Comparison of ENCODE assay signal across 49 mouse cellular contexts in the genomic region with DNA sequence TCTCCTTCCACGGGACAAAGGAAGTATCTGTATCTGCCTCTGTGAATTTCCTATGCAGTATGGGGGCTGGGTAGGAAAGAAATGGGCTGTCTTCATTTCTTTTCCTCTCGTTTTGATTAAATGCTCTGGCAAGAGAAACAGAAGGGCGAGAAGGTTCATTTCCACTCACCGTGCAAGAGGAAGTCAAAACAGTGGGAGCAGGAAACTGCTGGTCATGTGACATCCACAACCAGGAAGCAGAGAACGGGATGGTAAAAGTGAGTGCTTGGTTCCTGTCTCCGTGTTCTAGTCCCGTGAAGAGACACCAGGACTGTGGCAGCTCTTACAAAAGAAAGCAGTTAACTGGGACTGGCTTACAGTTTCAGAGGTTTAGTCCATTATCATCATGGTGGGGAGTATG. TPM values are rescaled to one million over a fixed set of nuclear protein-coding genes. Genes with fewer than 3 reads are reported as not detected.
"Had no signal": no experiment of that assay in that cellular context is flagged by ENCODE, and none has a peak within 500 bp of the region (broad histone marks: within the 10 kb centered on the region; RNA-seq: fewer than 3 reads in every experiment).

No protein-coding gene starts in this region.

- H3K27ac ChIP-seq: heart, embryonic 10.5 days; heart, embryonic 13.5 days; heart, embryonic 15.5 days; hindbrain, embryonic 10.5 days; hindbrain, embryonic 12.5 days; hindbrain, embryonic 13.5 days; hindbrain, embryonic 14.5 days; hindbrain, embryonic 15.5 days; hindbrain, postnatal 0 days; intestine, embryonic 15.5 days; kidney, embryonic 15.5 days; kidney, postnatal 0 days; layer of hippocampus, adult 2 months had no signal

- H3K4me1 ChIP-seq: heart, embryonic 10.5 days; heart, embryonic 12.5 days; heart, embryonic 13.5 days; heart, embryonic 15.5 days; hindbrain, embryonic 10.5 days; hindbrain, embryonic 12.5 days; hindbrain, embryonic 13.5 days; hindbrain, embryonic 15.5 days; intestine, embryonic 15.5 days; kidney, embryonic 15.5 days had no signal

- DNase-seq: heart, postnatal 10 days; heart, postnatal 14 days; heart, postnatal 36 days; heart, postnatal 4 days; kidney, adult 11 months; kidney, adult 18-20 months; kidney, adult 2 months; kidney, adult 8-10 months; kidney, adult 9 months; kidney, postnatal 10 days; kidney, postnatal 14 days; kidney, postnatal 25 days; kidney, postnatal 36 days; kidney, postnatal 4 days; layer of hippocampus, adult 9-11 months; layer of hippocampus, postnatal 36 days had no signal

- H3K4me3 ChIP-seq: heart, embryonic 10.5 days; heart, embryonic 12.5 days; heart, embryonic 13.5 days; heart, embryonic 15.5 days; hindbrain, embryonic 10.5 days; hindbrain, embryonic 12.5 days; hindbrain, embryonic 13.5 days; hindbrain, embryonic 15.5 days; intestine, embryonic 15.5 days; kidney, embryonic 15.5 days; layer of hippocampus, adult 2 months had no signal

- H3K9me3 ChIP-seq: heart, embryonic 10.5 days; heart, embryonic 12.5 days; heart, embryonic 13.5 days; hindbrain, embryonic 10.5 days; hindbrain, embryonic 12.5 days; hindbrain, embryonic 13.5 days; hindbrain, embryonic 15.5 days; intestine, embryonic 15.5 days; kidney, embryonic 15.5 days had no signal

- H3K27me3 ChIP-seq: heart, embryonic 12.5 days; heart, embryonic 15.5 days; hindbrain, embryonic 12.5 days; hindbrain, embryonic 13.5 days; hindbrain, embryonic 15.5 days; intestine, embryonic 15.5 days; kidney, embryonic 15.5 days had no signal

- H3K9ac ChIP-seq: heart, embryonic 12.5 days; heart, embryonic 13.5 days; heart, embryonic 15.5 days; hindbrain, embryonic 12.5 days; hindbrain, embryonic 13.5 days; hindbrain, embryonic 14.5 days; hindbrain, embryonic 15.5 days; intestine, embryonic 15.5 days; kidney, embryonic 15.5 days had no signal

- H3K4me2 ChIP-seq: heart, embryonic 11.5 days; heart, embryonic 12.5 days; heart, embryonic 13.5 days; heart, embryonic 15.5 days; hindbrain, embryonic 12.5 days; hindbrain, embryonic 13.5 days; hindbrain, embryonic 14.5 days; hindbrain, embryonic 15.5 days; intestine, embryonic 15.5 days; kidney, embryonic 15.5 days had no signal

- H3K36me3 ChIP-seq: heart, embryonic 10.5 days; heart, embryonic 12.5 days; heart, embryonic 13.5 days; heart, embryonic 15.5 days; hindbrain, embryonic 10.5 days; hindbrain, embryonic 12.5 days; hindbrain, embryonic 13.5 days; hindbrain, embryonic 15.5 days; intestine, embryonic 15.5 days; kidney, embryonic 15.5 days had no signal

RNA-seq across cellular contexts. Expression of gene Krt9, which starts 11.3 kb away (rescaled TPM):
- total RNA-seq: heart, postnatal 10 days; heart, postnatal 14 days; heart, postnatal 25 days; heart, postnatal 36 days; heart, postnatal 4 days; hematopoietic stem cell, adult 5-6 weeks had no signal
- polyA plus RNA-seq: heart, embryonic 10.5 days; heart, embryonic 11.5 days; heart, embryonic 12.5 days; heart, embryonic 13.5 days; heart, embryonic 14.5 days; heart, embryonic 15.5 days; heart, embryonic 16.5 days; heart, postnatal 0 days; hindbrain, embryonic 10.5 days; hindbrain, embryonic 11.5 days; hindbrain, embryonic 13.5 days; hindbrain, embryonic 14.5 days; hindbrain, embryonic 15.5 days; inflammation-experienced regulatory T-cells, adult 6 months; intestine, embryonic 14.5 days; intestine, embryonic 15.5 days; intestine, embryonic 16.5 days; intestine, postnatal 0 days; kidney, adult 2 months; kidney, embryonic 14.5 days; kidney, embryonic 15.5 days; kidney, embryonic 16.5 days; kidney, postnatal 0 days; large intestine, adult 2 months had no signal

RNA-seq across cellular contexts. Expression of gene Krt14, which starts 25.6 kb away (rescaled TPM):
- total RNA-seq: hematopoietic stem cell, adult 5-6 weeks; hindbrain, postnatal 0 days; layer of hippocampus, adult 18-20 months; layer of hippocampus, adult 2 months; layer of hippocampus, adult 8-10 months; layer of hippocampus, postnatal 14 days; layer of hippocampus, postnatal 25 days; layer of hippocampus, postnatal 36 days; left cerebral cortex, adult 18-20 months had no signal
- polyA plus RNA-seq: inflammation-experienced regulatory T-cells, adult 6 months; kidney, embryonic 14.5 days had no signal

RNA-seq across cellular contexts. Expression of gene Krt19, which starts 33.3 kb away (rescaled TPM):
- total RNA-seq: hematopoietic stem cell, adult 5-6 weeks; layer of hippocampus, adult 18-20 months; layer of hippocampus, adult 2 months; left cerebral cortex, adult 18-20 months had no signal
- polyA plus RNA-seq: inflammation-experienced regulatory T-cells, adult 6 months had no signal

RNA-seq across cellular contexts. Expression of gene Krt15, which starts 46.0 kb away (rescaled TPM):
- total RNA-seq: heart, postnatal 25 days; heart, postnatal 36 days; hematopoietic stem cell, adult 5-6 weeks; left cerebral cortex, adult 18-20 months had no signal
- polyA plus RNA-seq: inflammation-experienced regulatory T-cells, adult 6 months had no signal
